Mouse (Mus musculus) erythroid progenitor cell, adult 5-6 weeks (primary cell): ENCODE results near the gene Samd13. TPM values are rescaled to one million over a fixed set of nuclear protein-coding genes. Genes with fewer than 3 reads are reported as not detected.

ENCODE experiments used
- total RNA-seq, 2 experiments: library from RNA; stranded (forward) in 1 of 2; stranded (reverse) in 1 of 2; fragments of 150-400 nt in 1 of 2; fragments of 186-747, 209-891 nt in 1 of 2; gene quantifications; 2 replicates each; pipeline versions ENCODE4 v1.2.3 to v1.2.4; 2015 to 2017; ENCODE audit warnings: low replicate concordance in 2 of 2

The Samd13 gene
- total RNA-seq, 2 experiments from 2014 or later = not detected

Other genes with a start within 250 kb of the Samd13 start
- 4.3 and 5.4 TPM in 2 replicates for gene Ctbs, start 235.8 kb downstream of the Samd13 start, total RNA-seq (2015; ENCODE audit: low replicate concordance)
- gene Ctbs, start 235.8 kb downstream of the Samd13 start, total RNA-seq (2017; ENCODE audit: low replicate concordance) = 0.53 and 0.64 TPM in 2 replicates
- gene Spata1, start 185.8 kb downstream of the Samd13 start, total RNA-seq (2015; ENCODE audit: low replicate concordance) = 2.9 TPM in 1 of 2 replicates, not detected in the other
- gene Spata1, start 185.8 kb downstream of the Samd13 start, total RNA-seq (2017; ENCODE audit: low replicate concordance) = 2.2 and 2.5 TPM in 2 replicates
- gene Gng5, start 185.8 kb downstream of the Samd13 start, total RNA-seq (2015; ENCODE audit: low replicate concordance) = 111 and 119 TPM in 2 replicates
- 54.3 and 62.6 TPM in 2 replicates for gene Gng5, start 185.8 kb downstream of the Samd13 start, total RNA-seq (2017; ENCODE audit: low replicate concordance)
- gene Rpf1, start 164.2 kb downstream of the Samd13 start, total RNA-seq (2015; ENCODE audit: low replicate concordance) = 28.1 and 44.0 TPM in 2 replicates
- gene Rpf1, start 164.2 kb downstream of the Samd13 start, total RNA-seq (2017; ENCODE audit: low replicate concordance) = 23.9 and 25.3 TPM in 2 replicates
- not detected in 2 replicates for gene Uox, start 115.2 kb downstream of the Samd13 start, total RNA-seq (2015; ENCODE audit: low replicate concordance)
- not detected in 2 replicates for gene Uox, start 115.2 kb downstream of the Samd13 start, total RNA-seq (2017; ENCODE audit: low replicate concordance)
- not detected in 2 replicates for gene Dnase2b, start 70.0 kb downstream of the Samd13 start, total RNA-seq (2015; ENCODE audit: low replicate concordance)
- gene Dnase2b, start 70.0 kb downstream of the Samd13 start, total RNA-seq (2017; ENCODE audit: low replicate concordance) = not detected in 2 replicates
- gene 4930503B20Rik, start 34.3 kb downstream of the Samd13 start, total RNA-seq (2015; ENCODE audit: low replicate concordance) = not detected in 2 replicates
- 0.39 TPM in 1 of 2 replicates, not detected in the other for gene 4930503B20Rik, start 34.3 kb downstream of the Samd13 start, total RNA-seq (2017; ENCODE audit: low replicate concordance)
- 12.6 and 15.9 TPM in 2 replicates for gene Prkacb, start 127.4 kb upstream of the Samd13 start, total RNA-seq (2015; ENCODE audit: low replicate concordance)
- gene Prkacb, start 127.4 kb upstream of the Samd13 start, total RNA-seq (2017; ENCODE audit: low replicate concordance) = 13.5 and 18.2 TPM in 2 replicates
- gene Ttll7, start 166.8 kb upstream of the Samd13 start, total RNA-seq (2015; ENCODE audit: low replicate concordance) = not detected in 2 replicates
- 0.13 TPM in 1 of 2 replicates, not detected in the other for gene Ttll7, start 166.8 kb upstream of the Samd13 start, total RNA-seq (2017; ENCODE audit: low replicate concordance)